12 mouse cellular contexts compared by ENCODE assay signal in genomic region chr8:118611551-118611950, GRCm38 (mm10).
A peak's percentile ranks its signal among the peaks of the same experiment; 100 is the strongest.
DNase-seq lines count a peak whose midpoint lies in the region; ATAC-seq lines count a peak whose summit lies in the region.
"Had no signal": no experiment of that assay in that cellular context is flagged by ENCODE, and none has a peak within 500 bp of the region (broad histone marks: within the 10 kb centered on the region; RNA-seq: fewer than 3 reads in every experiment).

No protein-coding gene starts in this region.

- 71% methylated on average over 10 of the region's 10 CpGs for WGBS in hindbrain, embryonic 16.5 days

- no peak overlapping the region for H3K4me2 ChIP-seq in hindbrain, embryonic 16.5 days (ENCODE audit: low read length)
- H3K4me2 ChIP-seq: liver, embryonic 13.5 days had no signal

- no peak overlapping the region for H3K9ac ChIP-seq in hindbrain, embryonic 16.5 days (ENCODE audit: low read depth, low read length)
- H3K9ac ChIP-seq: liver, embryonic 13.5 days had no signal

- DNase-seq in cerebellum, postnatal 4 days (ENCODE audit: low spot score in 2 of 2), result no peak
- peak; percentile 57 to 71 for DNase-seq in cerebellum, postnatal 25 days
- peak; percentile 84 for DNase-seq in layer of hippocampus, adult 9-11 months
- peak; percentile 62 for DNase-seq in right cerebral cortex, postnatal 25 days
- DNase-seq in Muller cell, postnatal 12 days (ENCODE audit: inconsistent ontology term), result no peak
- no peak for DNase-seq in spleen, postnatal 10 days (ENCODE audit: low spot score in 2 of 2)
- DNase-seq: kidney, postnatal 36 days; liver, embryonic 13.5 days; lung, postnatal 4 days; thymus, postnatal 4 days had no signal

- no peaks in the 10 kb centered on the region for H3K4me1 ChIP-seq in hindbrain, embryonic 16.5 days (ENCODE audit: control insufficient read depth, insufficient read depth, low read depth, low read length)
- H3K4me1 ChIP-seq: liver, embryonic 13.5 days had no signal

- no peak overlapping the region for H3K4me3 ChIP-seq in hindbrain, embryonic 16.5 days (ENCODE audit: low read length)
- H3K4me3 ChIP-seq: liver, embryonic 13.5 days had no signal

- peak; percentile 62 for ATAC-seq in cerebellum, adult (ENCODE audit: insufficient number of reproducible peaks, low FRiP score, low TSS enrichment)
- no peak for ATAC-seq in hindbrain, embryonic 16.5 days

- H3K27me3 ChIP-seq in hindbrain, embryonic 16.5 days (replicated peaks; ENCODE audit: control insufficient read depth, insufficient read depth, low read length), result no peaks in the 10 kb centered on the region
- H3K27me3 ChIP-seq: liver, embryonic 13.5 days had no signal

- no peaks in the 10 kb centered on the region for H3K9me3 ChIP-seq in hindbrain, embryonic 16.5 days (ENCODE audit: control insufficient read depth, low read length)

- no peaks in the 10 kb centered on the region for H3K36me3 ChIP-seq in hindbrain, embryonic 16.5 days (ENCODE audit: control insufficient read depth, insufficient read depth, low read length)
- H3K36me3 ChIP-seq: liver, embryonic 13.5 days had no signal

- no peak overlapping the region for H3K27ac ChIP-seq in hindbrain, embryonic 16.5 days (ENCODE audit: low read depth, low read length)
- H3K27ac ChIP-seq: liver, embryonic 13.5 days had no signal

Comparison
In these comparisons a context has a peak if more than half of its experiments do, and no peak if none do; other contexts are left out.
1. DNase-seq: peak in cerebellum, postnatal 25 days (2 of 2), layer of hippocampus, adult 9-11 months (single experiment) and right cerebral cortex, postnatal 25 days (single experiment); none in cerebellum, postnatal 4 days (0 of 2), Muller cell, postnatal 12 days (single experiment) and spleen, postnatal 10 days (0 of 2).